Mouse (Mus musculus) testis, adult 2 months (tissue): ENCODE data around the gene Zfp277. TPM values are rescaled to one million over a fixed set of nuclear protein-coding genes. Genes with fewer than 3 reads are reported as not detected.

Experiments
- H3K27ac ChIP-seq: fragments of 200-500 bp; 2 replicates; pipeline ENCODE4 v1.5.1; 2012; ENCODE audit warnings: low read depth, low read length; ENCODE audit not compliant: control insufficient read depth, insufficient read depth
- H3K27me3 ChIP-seq: fragments of 200-500 bp; 2 replicates; pipeline ENCODE4 v1.6.1; 2012; ENCODE audit warnings: mild to moderate bottlenecking, low read length, moderate library complexity; ENCODE audit not compliant: control insufficient read depth, insufficient read depth
- H3K36me3 ChIP-seq: fragments of 200-500 bp; 2 replicates; pipeline ENCODE4 v1.6.1; 2012; ENCODE audit warnings: mild to moderate bottlenecking, low read length; ENCODE audit not compliant: control insufficient read depth, insufficient read depth
- H3K4me1 ChIP-seq: fragments of 200-500 bp; 2 replicates; pipeline ENCODE4 v1.6.1; 2012; ENCODE audit warnings: low read length; ENCODE audit not compliant: control insufficient read depth, insufficient read depth
- H3K4me3 ChIP-seq: fragments of 200-500 bp; 2 replicates; pipeline ENCODE4 v1.5.1; 2012; ENCODE audit warnings: low read depth, mild to moderate bottlenecking, low read length, moderate library complexity, mixed read lengths; ENCODE audit not compliant: control insufficient read depth
- CTCF ChIP-seq: fragments of 200-500 bp; IDR thresholded peaks from 2 replicates; pipeline ENCODE4 v1.5.1; 2012; ENCODE audit warnings: low read depth, mild to moderate bottlenecking, inconsistent platforms, low read length, moderate library complexity; ENCODE audit not compliant: control insufficient read depth, insufficient read depth, insufficient replicate concordance
- POLR2A ChIP-seq: fragments of 200-500 bp; IDR thresholded peaks from 2 replicates; pipeline ENCODE4 v1.6.1; 2012; ENCODE audit warnings: low read depth, mild to moderate bottlenecking, inconsistent platforms, low read length, moderate library complexity; ENCODE audit not compliant: control insufficient read depth
- polyA plus RNA-seq: library from polyadenylated mRNA; depleted of rRNA; stranded (reverse); fragments of >200 nt; gene quantifications from 2 replicates; pipeline ENCODE4 v1.2.3, GENCODE M21; 2012; rRNA removed

Zfp277 gene
- polyA plus RNA-seq = 2.4 and 3.2 TPM in 2 replicates

GRCm38 (mm10) chr12:40445648-40446449 is at the start of gene Zfp277, which contains the start of gene Dock4:
TSS of gene Zfp277 (minus strand) at chr12:40445902.
TSS of gene Dock4 (plus strand) at chr12:40445952.
- Histone ChIP-seq H3K36me3 (no peaks in the 10 kb centered on the region), H3K4me1 (peaks cover 8% of the 10 kb centered on the region), H3K4me3 (peak within 1 kb of the TSS; percentile 90), H3K27me3 (no peaks in the 10 kb centered on the region), H3K27ac (no peak within 1 kb of the TSS; the same call in 1 of the 2 replicates)
- TF ChIP-seq POLR2A = peak; percentile 51
- TF ChIP-seq CTCF = no peak

GRCm38 (mm10) chr12:40486047-40486837 is 40.5 kb upstream of the Zfp277 start:
- TF ChIP-seq POLR2A = no peak
- TF ChIP-seq CTCF = no peak
- no peak overlapping the region for H3K27ac ChIP-seq

GRCm38 (mm10) chr12:40485210-40485609 is 39.5 kb upstream of the Zfp277 start:
- H3K4me1 ChIP-seq = no peaks in the 10 kb centered on the region
- TF ChIP-seq POLR2A = no peak
- no peak for TF ChIP-seq CTCF
- H3K4me3 ChIP-seq = no peak overlapping the region
- H3K27me3 ChIP-seq = no peaks in the 10 kb centered on the region
- H3K36me3 ChIP-seq = no peaks in the 10 kb centered on the region
- H3K27ac ChIP-seq = no peak overlapping the region

More at GRCm38 (mm10) chr12:40486047-40486837, 40.5 kb upstream of the Zfp277 start:
- no peak overlapping the region for H3K4me3 ChIP-seq
- H3K27me3 ChIP-seq = no peaks in the 10 kb centered on the region
- no peaks in the 10 kb centered on the region for H3K36me3 ChIP-seq
- no peaks in the 10 kb centered on the region for H3K4me1 ChIP-seq

- TF ChIP-seq POLR2A (no peak), CTCF (no peak)
- Histone ChIP-seq H3K4me3 (no peak overlapping the region), H3K27ac (no peak overlapping the region), H3K27me3 (no peaks in the 10 kb centered on the region), H3K4me1 (no peaks in the 10 kb centered on the region), H3K36me3 (no peaks in the 10 kb centered on the region)
Measured at GRCm38 (mm10) chr12:40484224-40484623, 38.5 kb upstream of the Zfp277 start.

GRCm38 (mm10) chr12:40477621-40478452 is 32.1 kb upstream of the Zfp277 start:
- no peak overlapping the region for H3K4me3 ChIP-seq
- H3K27me3 ChIP-seq = no peaks in the 10 kb centered on the region
- H3K36me3 ChIP-seq = no peaks in the 10 kb centered on the region
- H3K27ac ChIP-seq = no peak overlapping the region
- no peaks in the 10 kb centered on the region for H3K4me1 ChIP-seq
- TF ChIP-seq CTCF = no peak

GRCm38 (mm10) chr12:40473709-40474108 is 28.0 kb upstream of the Zfp277 start:
- Histone ChIP-seq H3K36me3 (no peaks in the 10 kb centered on the region), H3K4me1 (no peaks in the 10 kb centered on the region), H3K27ac (no peak overlapping the region), H3K27me3 (no peaks in the 10 kb centered on the region), H3K4me3 (no peak overlapping the region)
- no peak for TF ChIP-seq POLR2A
- no peak for TF ChIP-seq CTCF
